Mouse (Mus musculus): ENCODE data around the gene Mettl14. TPM values are rescaled to one million over a fixed set of nuclear protein-coding genes. Genes with fewer than 3 reads are reported as not detected.
A peak's percentile ranks its signal among the peaks of the same experiment; 100 is the strongest.
"Not testable (repeated sequence)": the region's sequence is repeated elsewhere in the genome, so short reads cannot be mapped to it uniquely, and the experiment has no call there.

Gene Mettl14
- total and polyA plus RNA-seq, 2 experiments from 2014 or later, result 6.3 to 15.6 TPM

GRCm38 (mm10) chr3:123385118-123385485, 806 bp downstream of the Mettl14 start:
- peak overlapping the region; percentile 71 for H3K4me3 ChIP-seq (ENCODE audit: low read length)
- H3K9me3 ChIP-seq (ENCODE audit: low read length), result no peaks in the 10 kb centered on the region
- 11% methylated on average over 6 of the region's 6 CpGs for WGBS
- H3K27me3 ChIP-seq (ENCODE audit: insufficient read depth, low read length), result no peaks in the 10 kb centered on the region
- peaks cover 3% of the 10 kb centered on the region; the same call in 1 of the 2 replicates for H3K4me1 ChIP-seq (ENCODE audit: insufficient read depth, low read length)
- DNase-seq (ENCODE audit: low spot score), result peak; percentile 5
- TF ChIP-seq CTCF (IDR thresholded peaks at IDR 0.05; ENCODE audit: low read depth), result no peak
- peak overlapping the region; percentile 90; the same call in 1 of the 2 replicates for H3K27ac ChIP-seq
- H3K4me2 ChIP-seq (ENCODE audit: low read depth, low read length), result peak overlapping the region; percentile 89
- peak; percentile 21 for ATAC-seq
- H3K9ac ChIP-seq (replicated peaks; ENCODE audit: low read length), result peak overlapping the region; percentile 67
- H3K36me3 ChIP-seq (ENCODE audit: insufficient read depth, low read length), result peaks cover 5% of the 10 kb centered on the region; the same call in 1 of the 2 replicates

- no peak overlapping the region for H3K27ac ChIP-seq
- peak overlapping the region; percentile 89 for H3K4me2 ChIP-seq (ENCODE audit: low read depth, low read length)
- no peak for TF ChIP-seq CTCF (IDR thresholded peaks at IDR 0.05; ENCODE audit: low read depth)
- peaks cover 8% of the 10 kb centered on the region; the same call in 1 of the 2 replicates for H3K36me3 ChIP-seq (ENCODE audit: insufficient read depth, low read length)
- peaks cover 3% of the 10 kb centered on the region; the same call in 1 of the 2 replicates for H3K4me1 ChIP-seq (ENCODE audit: insufficient read depth, low read length)
- ATAC-seq (no peak), DNase-seq (ENCODE audit: low spot score) (no peak)
- no peaks in the 10 kb centered on the region for H3K27me3 ChIP-seq (ENCODE audit: insufficient read depth, low read length)
- 87% methylated on average over 7 of the region's 7 CpGs for WGBS
- H3K4me3 ChIP-seq (ENCODE audit: low read length), result peak overlapping the region; percentile 71
- no peaks in the 10 kb centered on the region for H3K9me3 ChIP-seq (ENCODE audit: low read length)
- H3K9ac ChIP-seq (replicated peaks; ENCODE audit: low read length), result peak overlapping the region; percentile 67; the same call in 1 of the 2 replicates
These were observed 1.5 kb downstream of the Mettl14 start for GRCm38 (mm10) chr3:123384435-123384834.

- no peak for TF ChIP-seq CTCF (IDR thresholded peaks at IDR 0.05; ENCODE audit: low read depth)
- peaks cover 14% of the 10 kb centered on the region; the same call in 1 of the 2 replicates for H3K36me3 ChIP-seq (ENCODE audit: insufficient read depth, low read length)
- no peak overlapping the region for H3K4me2 ChIP-seq (ENCODE audit: low read depth, low read length)
- no peaks in the 10 kb centered on the region for H3K4me1 ChIP-seq (ENCODE audit: insufficient read depth, low read length)
- H3K27me3 ChIP-seq (ENCODE audit: insufficient read depth, low read length), result no peaks in the 10 kb centered on the region
- H3K4me3 ChIP-seq (ENCODE audit: low read length), result no peak overlapping the region
- ATAC-seq (no peak), DNase-seq (ENCODE audit: low spot score) (no peak)
- H3K9me3 ChIP-seq (ENCODE audit: low read length), result no peaks in the 10 kb centered on the region
- 90% methylated on average over 3 of the region's 3 CpGs for WGBS
- no peak overlapping the region for H3K27ac ChIP-seq
- no peak overlapping the region for H3K9ac ChIP-seq (replicated peaks; ENCODE audit: low read length)
These were observed 9.3 kb downstream of the Mettl14 start for GRCm38 (mm10) chr3:123376562-123376961.

GRCm38 (mm10) chr3:123371766-123372535, 14.0 kb downstream of the Mettl14 start:
- TF ChIP-seq CTCF (IDR thresholded peaks at IDR 0.05; ENCODE audit: low read depth), result peak; percentile 89
- no peak overlapping the region for H3K9ac ChIP-seq (replicated peaks; ENCODE audit: low read length)
- DNase-seq (ENCODE audit: low spot score) (peak; percentile 89), ATAC-seq (peak; percentile 87)
- H3K36me3 ChIP-seq (ENCODE audit: insufficient read depth, low read length), result peaks cover 34% of the 10 kb centered on the region; the same call in 1 of the 2 replicates
- no peak overlapping the region for H3K27ac ChIP-seq
- H3K4me2 ChIP-seq (ENCODE audit: low read depth, low read length), result no peak overlapping the region
- 28% methylated on average over 11 of the region's 11 CpGs for WGBS
- no peak overlapping the region for H3K4me3 ChIP-seq (ENCODE audit: low read length)
- H3K4me1 ChIP-seq (ENCODE audit: insufficient read depth, low read length), result no peaks in the 10 kb centered on the region
- no peaks in the 10 kb centered on the region for H3K9me3 ChIP-seq (ENCODE audit: low read length)
- no peaks in the 10 kb centered on the region for H3K27me3 ChIP-seq (ENCODE audit: insufficient read depth, low read length)

GRCm38 (mm10) chr3:123370927-123371326, 15.0 kb downstream of the Mettl14 start:
- Histone ChIP-seq H3K9ac (replicated peaks; ENCODE audit: low read length) (no peak overlapping the region), H3K9me3 (ENCODE audit: low read length) (no peaks in the 10 kb centered on the region), H3K27ac (no peak overlapping the region), H3K4me1 (ENCODE audit: insufficient read depth, low read length) (no peaks in the 10 kb centered on the region), H3K36me3 (ENCODE audit: insufficient read depth, low read length) (peaks cover 38% of the 10 kb centered on the region; the same call in 1 of the 2 replicates), H3K27me3 (ENCODE audit: insufficient read depth, low read length) (no peaks in the 10 kb centered on the region), H3K4me2 (ENCODE audit: low read depth, low read length) (no peak overlapping the region), H3K4me3 (ENCODE audit: low read length) (no peak overlapping the region)
- TF ChIP-seq CTCF (IDR thresholded peaks at IDR 0.05; ENCODE audit: low read depth), result no peak
- ATAC-seq (no peak), DNase-seq (ENCODE audit: low spot score) (no peak)
- 97% methylated on average over 5 of the region's 5 CpGs for WGBS

GRCm38 (mm10) chr3:123369161-123369560, 16.7 kb downstream of the Mettl14 start:
- ATAC-seq, result no peak

GRCm38 (mm10) chr3:123366820-123367219, 19.1 kb downstream of the Mettl14 start:
- not testable (repeated sequence) for H3K4me1 ChIP-seq (ENCODE audit: insufficient read depth, low read length); H3K4me3 ChIP-seq (ENCODE audit: low read length); H3K4me2 ChIP-seq (ENCODE audit: low read depth, low read length); H3K27me3 ChIP-seq (ENCODE audit: insufficient read depth, low read length); ATAC-seq; H3K9me3 ChIP-seq (ENCODE audit: low read length); H3K9ac ChIP-seq (replicated peaks; ENCODE audit: low read length); DNase-seq (ENCODE audit: low spot score); H3K27ac ChIP-seq
- peaks cover 35% of the 10 kb centered on the region; the same call in 1 of the 2 replicates for H3K36me3 ChIP-seq (ENCODE audit: insufficient read depth, low read length)
- WGBS, result 90% methylated on average over 2 of the region's 2 CpGs

More at GRCm38 (mm10) chr3:123369161-123369560, 16.7 kb downstream of the Mettl14 start:
- Histone ChIP-seq H3K4me2 (ENCODE audit: low read depth, low read length) (no peak overlapping the region), H3K9ac (replicated peaks; ENCODE audit: low read length) (no peak overlapping the region), H3K27ac (no peak overlapping the region), H3K4me3 (ENCODE audit: low read length) (no peak overlapping the region), H3K4me1 (ENCODE audit: insufficient read depth, low read length) (no peaks in the 10 kb centered on the region), H3K36me3 (ENCODE audit: insufficient read depth, low read length) (peaks cover 35% of the 10 kb centered on the region; the same call in 1 of the 2 replicates), H3K27me3 (ENCODE audit: insufficient read depth, low read length) (no peaks in the 10 kb centered on the region), H3K9me3 (ENCODE audit: low read length) (no peaks in the 10 kb centered on the region)
- WGBS, result 90% methylated on average over 12 of the region's 12 CpGs
- DNase-seq (ENCODE audit: low spot score), result no peak
- no peak for TF ChIP-seq CTCF (IDR thresholded peaks at IDR 0.05; ENCODE audit: low read depth)

All from hindbrain, postnatal 0 days (tissue).